In the genomic region with DNA sequence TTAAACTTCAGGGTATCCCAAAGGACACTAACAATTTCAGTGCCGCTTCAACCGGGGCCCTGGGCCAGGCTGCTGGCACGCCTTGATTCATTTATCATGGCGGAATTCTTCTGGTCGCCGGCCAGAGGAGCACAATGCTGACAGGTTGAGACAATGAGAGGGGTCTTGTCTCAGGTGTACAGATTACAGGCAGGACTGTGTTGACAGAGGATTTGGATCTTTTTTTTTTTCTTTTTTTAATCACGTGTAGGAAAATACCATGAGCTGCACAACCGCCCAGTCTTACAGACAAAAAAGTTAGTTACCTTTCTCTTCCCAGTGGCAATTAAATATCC, we compare ENCODE assay signal across 8 mouse cellular contexts.
A peak's percentile ranks its signal among the peaks of the same experiment; 100 is the strongest.
DNase-seq lines count a peak whose midpoint lies in the region; ATAC-seq lines count a peak whose summit lies in the region.
"Had no signal": no experiment of that assay in that cellular context is flagged by ENCODE, and none has a peak within 500 bp of the region (broad histone marks: within the 10 kb centered on the region; RNA-seq: fewer than 3 reads in every experiment).

No protein-coding gene starts in this region.

- no peaks in the 10 kb centered on the region for H3K36me3 ChIP-seq in kidney, embryonic 16.5 days (ENCODE audit: insufficient read depth, low read length)
- no peaks in the 10 kb centered on the region for H3K36me3 ChIP-seq in forebrain, embryonic 14.5 days (ENCODE audit: control insufficient read depth, insufficient read depth, low read length)
- H3K36me3 ChIP-seq in hindbrain, embryonic 16.5 days (ENCODE audit: control insufficient read depth, insufficient read depth, low read length) = no peaks in the 10 kb centered on the region
- H3K36me3 ChIP-seq in neural tube, embryonic 13.5 days = no peaks in the 10 kb centered on the region

- ATAC-seq in kidney, embryonic 16.5 days (ENCODE audit: low FRiP score, low TSS enrichment) = no peak
- no peak for ATAC-seq in forebrain, embryonic 14.5 days
- ATAC-seq in hindbrain, embryonic 16.5 days = no peak
- ATAC-seq in neural tube, embryonic 13.5 days (ENCODE audit: low read depth) = peak; percentile 34

- H3K4me3 ChIP-seq in kidney, embryonic 16.5 days (ENCODE audit: low read length) = no peak overlapping the region
- H3K4me3 ChIP-seq in forebrain, embryonic 14.5 days (ENCODE audit: low read depth, low read length) = no peak overlapping the region
- H3K4me3 ChIP-seq in hindbrain, embryonic 16.5 days (ENCODE audit: low read length) = no peak overlapping the region
- no peak overlapping the region for H3K4me3 ChIP-seq in neural tube, embryonic 13.5 days

- H3K4me1 ChIP-seq in kidney, embryonic 16.5 days (ENCODE audit: insufficient read depth, low read length) = peaks cover 15% of the 10 kb centered on the region
- H3K4me1 ChIP-seq in forebrain, embryonic 14.5 days (ENCODE audit: control insufficient read depth, insufficient read depth, low read length) = peaks cover 30% of the 10 kb centered on the region
- peaks cover 25% of the 10 kb centered on the region for H3K4me1 ChIP-seq in hindbrain, embryonic 16.5 days (ENCODE audit: control insufficient read depth, insufficient read depth, low read depth, low read length)
- H3K4me1 ChIP-seq in neural tube, embryonic 13.5 days (replicated peaks) = peaks cover 56% of the 10 kb centered on the region

- no peak for DNase-seq in kidney, postnatal 25 days
- DNase-seq in forebrain, embryonic 14.5 days (ENCODE audit: low spot score) = no peak
- DNase-seq in layer of hippocampus, adult 8-10 months (ENCODE audit: low spot score in 2 of 2) = no peak
- no peak for DNase-seq in left cerebral cortex, postnatal 14 days (ENCODE audit: low spot score in 2 of 2)
- DNase-seq: right cerebral cortex, postnatal 14 days had no signal

- intact Hi-C loops in left cerebral cortex, postnatal 14 days (cut with DNase I) = no loop called here

- 51% methylated on average over 8 of the region's 8 CpGs for WGBS in kidney, embryonic 16.5 days
- 28% methylated on average over 8 of the region's 8 CpGs for WGBS in forebrain, embryonic 14.5 days
- 13% methylated on average over 8 of the region's 8 CpGs for WGBS in hindbrain, embryonic 16.5 days
- WGBS in neural tube, embryonic 13.5 days = 15% methylated on average over 8 of the region's 8 CpGs

- H3K27me3 ChIP-seq in kidney, embryonic 16.5 days (ENCODE audit: insufficient read depth, low read length) = no peaks in the 10 kb centered on the region
- H3K27me3 ChIP-seq in forebrain, embryonic 14.5 days (replicated peaks; ENCODE audit: control insufficient read depth, insufficient read depth, low read length) = no peaks in the 10 kb centered on the region
- no peaks in the 10 kb centered on the region for H3K27me3 ChIP-seq in hindbrain, embryonic 16.5 days (replicated peaks; ENCODE audit: control insufficient read depth, insufficient read depth, low read length)
- no peaks in the 10 kb centered on the region for H3K27me3 ChIP-seq in neural tube, embryonic 13.5 days

- no peaks in the 10 kb centered on the region for H3K9me3 ChIP-seq in kidney, embryonic 16.5 days (ENCODE audit: low read length)
- no peaks in the 10 kb centered on the region for H3K9me3 ChIP-seq in forebrain, embryonic 14.5 days (replicated peaks; ENCODE audit: control insufficient read depth, low read length)
- no peaks in the 10 kb centered on the region for H3K9me3 ChIP-seq in hindbrain, embryonic 16.5 days (ENCODE audit: control insufficient read depth, low read length)
- H3K9me3 ChIP-seq in neural tube, embryonic 13.5 days = no peaks in the 10 kb centered on the region

- 0 out of 2 replicates have a peak overlapping the region, but pooled peaks have one; percentile 9 for H3K4me2 ChIP-seq in kidney, embryonic 16.5 days (replicated peaks; ENCODE audit: low read depth, low read length)
- peak overlapping the region; percentile 17; the same call in 1 of the 2 replicates for H3K4me2 ChIP-seq in forebrain, embryonic 14.5 days (ENCODE audit: low read length)
- peak overlapping the region; percentile 25 for H3K4me2 ChIP-seq in hindbrain, embryonic 16.5 days (ENCODE audit: low read length)
- H3K4me2 ChIP-seq in neural tube, embryonic 13.5 days = peak overlapping the region; percentile 38

- no peak overlapping the region for H3K9ac ChIP-seq in kidney, embryonic 16.5 days (replicated peaks; ENCODE audit: low read length)
- H3K9ac ChIP-seq in forebrain, embryonic 14.5 days (ENCODE audit: low read length) = 0 out of 2 replicates have a peak overlapping the region, but pooled peaks have one; percentile 10
- peak overlapping the region; percentile 46 for H3K9ac ChIP-seq in hindbrain, embryonic 16.5 days (ENCODE audit: low read depth, low read length)
- peak overlapping the region; percentile 47 for H3K9ac ChIP-seq in neural tube, embryonic 13.5 days

- no peak overlapping the region for H3K27ac ChIP-seq in kidney, embryonic 16.5 days (ENCODE audit: low read length)
- peak overlapping the region; percentile 74 for H3K27ac ChIP-seq in forebrain, embryonic 14.5 days (ENCODE audit: low read depth, low read length)
- H3K27ac ChIP-seq in hindbrain, embryonic 16.5 days (ENCODE audit: low read depth, low read length) = peak overlapping the region; percentile 74
- peak overlapping the region; percentile 91 for H3K27ac ChIP-seq in neural tube, embryonic 13.5 days (replicated peaks)
